14 mouse cellular contexts compared by ENCODE assay signal in the genomic region with DNA sequence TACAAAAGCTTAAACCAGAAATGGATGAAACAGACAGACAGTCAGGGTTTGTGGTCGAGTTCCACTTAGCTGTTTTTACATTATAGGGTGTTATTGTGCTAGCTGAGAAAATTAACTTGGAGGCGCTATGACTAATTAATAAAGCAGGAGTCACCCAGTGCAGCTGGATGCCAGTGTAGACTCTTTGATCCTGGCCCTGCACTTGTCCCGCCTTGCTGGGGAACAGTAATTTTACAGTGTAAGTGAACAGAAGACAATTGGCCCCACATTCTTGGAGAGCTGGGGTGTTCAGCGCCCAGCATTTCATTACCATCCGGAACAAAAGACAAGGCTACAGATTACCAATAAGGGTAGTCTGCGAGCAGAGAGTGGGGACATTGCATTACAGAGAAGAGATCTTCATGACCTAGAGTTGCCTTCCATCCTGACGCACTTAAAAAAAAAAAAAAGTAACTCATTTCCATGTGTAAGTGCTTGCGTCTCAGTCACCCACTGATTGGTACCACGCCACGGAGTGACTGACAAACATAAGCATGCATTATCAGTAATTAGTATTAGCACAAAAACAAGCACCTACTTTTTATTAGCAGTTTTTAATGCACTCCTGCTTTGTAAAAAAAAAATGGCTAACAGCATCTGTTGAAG.
DNase-seq lines count a peak whose midpoint lies in the region; ATAC-seq and TF ChIP-seq lines count a peak whose summit lies in the region.
"Had no signal": no experiment of that assay in that cellular context is flagged by ENCODE, and none has a peak within 500 bp of the region (broad histone marks: within the 10 kb centered on the region; RNA-seq: fewer than 3 reads in every experiment).

No protein-coding gene starts in this region.

- H3K4me3 ChIP-seq in forebrain, embryonic 11.5 days (ENCODE audit: low read depth, low read length), result no peak overlapping the region
- H3K4me3 ChIP-seq in forebrain, embryonic 10.5 days, result no peak overlapping the region
- no peak overlapping the region for H3K4me3 ChIP-seq in hindbrain, embryonic 14.5 days (replicated peaks; ENCODE audit: low read length)
- no peak overlapping the region for H3K4me3 ChIP-seq in neural tube, embryonic 15.5 days (replicated peaks)
- no peak overlapping the region for H3K4me3 ChIP-seq in lung, adult 2 months (replicated peaks; ENCODE audit: extremely low read depth, low read depth, low read length)
- H3K4me3 ChIP-seq: embryonic facial prominence, embryonic 15.5 days had no signal

- H3K9ac ChIP-seq in forebrain, embryonic 11.5 days (ENCODE audit: low read length), result peak overlapping the region; percentile 13; the same call in 1 of the 2 replicates
- no peak overlapping the region for H3K9ac ChIP-seq in hindbrain, embryonic 14.5 days
- no peak overlapping the region for H3K9ac ChIP-seq in neural tube, embryonic 15.5 days (replicated peaks)
- H3K9ac ChIP-seq: embryonic facial prominence, embryonic 15.5 days; liver, embryonic 14.5 days had no signal

- H3K4me2 ChIP-seq in forebrain, embryonic 11.5 days (ENCODE audit: low read depth, low read length, severe bottlenecking), result peak overlapping the region; percentile 26
- H3K4me2 ChIP-seq in hindbrain, embryonic 14.5 days (replicated peaks), result peak overlapping the region; percentile 13
- H3K4me2 ChIP-seq in neural tube, embryonic 15.5 days, result peak overlapping the region; percentile 23; the same call in 1 of the 2 replicates
- H3K4me2 ChIP-seq: embryonic facial prominence, embryonic 15.5 days had no signal

- no peak for DNase-seq in forebrain, embryonic 11.5 days (ENCODE audit: low spot score)
- DNase-seq in forebrain, embryonic 10.5 days (ENCODE audit: extremely low spot score, low spot score), result no peak
- peak; percentile 33 for DNase-seq in retina, postnatal 1 day
- no peak for DNase-seq in retina, embryonic 14.5 days (ENCODE audit: low spot score)
- DNase-seq in hindbrain, embryonic 14.5 days (ENCODE audit: low spot score), result no peak
- no peak for DNase-seq in natural killer cell, adult 2 months (ENCODE audit: low spot score in 2 of 2)
- no peak for DNase-seq in lung, adult 2 months
- DNase-seq: cerebellum, adult 9-11 months; heart, adult 18-20 months; lung, postnatal 14 days had no signal

- H3K36me3 ChIP-seq in forebrain, embryonic 11.5 days (ENCODE audit: control insufficient read depth, insufficient read depth, low read length), result no peaks in the 10 kb centered on the region
- H3K36me3 ChIP-seq in forebrain, embryonic 10.5 days (replicated peaks), result no peaks in the 10 kb centered on the region
- no peaks in the 10 kb centered on the region for H3K36me3 ChIP-seq in hindbrain, embryonic 14.5 days (replicated peaks; ENCODE audit: control insufficient read depth, insufficient read depth)
- no peaks in the 10 kb centered on the region for H3K36me3 ChIP-seq in neural tube, embryonic 15.5 days
- H3K36me3 ChIP-seq: embryonic facial prominence, embryonic 15.5 days had no signal

- WGBS in forebrain, embryonic 11.5 days, result 25% methylated on average over 10 of the region's 10 CpGs
- 56% methylated on average over 10 of the region's 10 CpGs for WGBS in forebrain, embryonic 10.5 days
- 21% methylated on average over 10 of the region's 10 CpGs for WGBS in hindbrain, embryonic 14.5 days
- 15% methylated on average over 10 of the region's 10 CpGs for WGBS in neural tube, embryonic 15.5 days
- 88% methylated on average over 10 of the region's 10 CpGs for WGBS in lung, adult 2 months

- ATAC-seq in forebrain, embryonic 11.5 days (replicated peaks; ENCODE audit: low FRiP score), result 0 out of 2 replicates have a peak, but pooled peaks have one; percentile 33
- ATAC-seq in hindbrain, embryonic 14.5 days (ENCODE audit: low FRiP score), result no peak
- no peak for ATAC-seq in neural tube, embryonic 15.5 days (ENCODE audit: low FRiP score)

- TF ChIP-seq POLR2A in lung, adult 2 months (IDR thresholded peaks at IDR 0.05; ENCODE audit: borderline replicate concordance, extremely low read depth, low read depth, low read length), result no peak

- no peaks in the 10 kb centered on the region for H3K9me3 ChIP-seq in forebrain, embryonic 11.5 days (ENCODE audit: control insufficient read depth, low read length)
- H3K9me3 ChIP-seq in forebrain, embryonic 10.5 days, result no peaks in the 10 kb centered on the region
- H3K9me3 ChIP-seq in hindbrain, embryonic 14.5 days (ENCODE audit: control insufficient read depth, low read length), result no peaks in the 10 kb centered on the region
- H3K9me3 ChIP-seq in neural tube, embryonic 15.5 days (replicated peaks), result no peaks in the 10 kb centered on the region
- H3K9me3 ChIP-seq: embryonic facial prominence, embryonic 15.5 days had no signal

- peaks cover 6% of the 10 kb centered on the region; the same call in 1 of the 2 replicates for H3K4me1 ChIP-seq in forebrain, embryonic 11.5 days (replicated peaks; ENCODE audit: control insufficient read depth, insufficient read depth, low read length)
- peaks cover 32% of the 10 kb centered on the region for H3K4me1 ChIP-seq in forebrain, embryonic 10.5 days
- H3K4me1 ChIP-seq in hindbrain, embryonic 14.5 days (replicated peaks; ENCODE audit: control insufficient read depth, insufficient read depth, low read length), result peaks cover 6% of the 10 kb centered on the region; the same call in 1 of the 2 replicates
- peaks cover 13% of the 10 kb centered on the region for H3K4me1 ChIP-seq in neural tube, embryonic 15.5 days
- H3K4me1 ChIP-seq in lung, adult 2 months (ENCODE audit: control insufficient read depth, insufficient read depth, low read length), result no peaks in the 10 kb centered on the region

- no peak overlapping the region for H3K27ac ChIP-seq in forebrain, embryonic 11.5 days (ENCODE audit: low read depth, low read length)
- no peak overlapping the region for H3K27ac ChIP-seq in forebrain, embryonic 10.5 days
- H3K27ac ChIP-seq in hindbrain, embryonic 14.5 days, result no peak overlapping the region
- no peak overlapping the region for H3K27ac ChIP-seq in neural tube, embryonic 15.5 days (replicated peaks)
- H3K27ac ChIP-seq: embryonic facial prominence, embryonic 15.5 days; kidney, postnatal 0 days; liver, embryonic 14.5 days had no signal

- no peaks in the 10 kb centered on the region for H3K27me3 ChIP-seq in forebrain, embryonic 11.5 days (ENCODE audit: control insufficient read depth, insufficient read depth, low read length)
- no peaks in the 10 kb centered on the region for H3K27me3 ChIP-seq in forebrain, embryonic 10.5 days (ENCODE audit: poor library complexity, severe bottlenecking)
- no peaks in the 10 kb centered on the region for H3K27me3 ChIP-seq in hindbrain, embryonic 14.5 days (ENCODE audit: control insufficient read depth, insufficient read depth, low read length)
- no peaks in the 10 kb centered on the region for H3K27me3 ChIP-seq in neural tube, embryonic 15.5 days (replicated peaks)
- H3K27me3 ChIP-seq: embryonic facial prominence, embryonic 15.5 days had no signal

- no peak for TF ChIP-seq CTCF in lung, adult 2 months (IDR thresholded peaks at IDR 0.05; ENCODE audit: insufficient read depth, low read length)
